Mouse (Mus musculus) olfactory bulb, adult 2 months (tissue): ENCODE data around the gene Clca3a1. TPM values are rescaled to one million over a fixed set of nuclear protein-coding genes. Genes with fewer than 3 reads are reported as not detected.
"Not testable (repeated sequence)": the region's sequence is repeated elsewhere in the genome, so short reads cannot be mapped to it uniquely, and the experiment has no call there.

Source experiments
- H3K27ac ChIP-seq: fragments of 200-500 bp; 2 replicates; pipeline ENCODE4 v1.5.1; 2012; ENCODE audit warnings: low read depth, low read length; ENCODE audit not compliant: insufficient read depth
- H3K4me1 ChIP-seq: fragments of 200-500 bp; 2 replicates; pipeline ENCODE4 v1.6.1; 2012; ENCODE audit warnings: low read length; ENCODE audit not compliant: control insufficient read depth, insufficient read depth
- H3K4me3 ChIP-seq: fragments of 200-500 bp; 2 replicates; pipeline ENCODE4 v1.5.1; 2012; ENCODE audit warnings: mild to moderate bottlenecking, low read depth, low read length, moderate library complexity; ENCODE audit not compliant: insufficient read depth
- CTCF ChIP-seq: fragments of 200-500 bp; IDR thresholded peaks from 2 replicates; pipeline ENCODE4 v1.5.1; 2012; ENCODE audit warnings: low read depth, mild to moderate bottlenecking, low read length, moderate library complexity; ENCODE audit not compliant: insufficient read depth
- POLR2A ChIP-seq: fragments of 200-500 bp; IDR thresholded peaks from 2 replicates; pipeline ENCODE4 v1.6.1; 2012; ENCODE audit warnings: mild to moderate bottlenecking, low read depth, low read length, moderate library complexity; ENCODE audit not compliant: insufficient read depth
- WGBS: fragments of 180-500 bp; shearing (Covaris S2); methylation state at CpG from one replicate; pipeline ENCODE4 v1.1.7; 2018; 5-methylcytosine and 5-hydroxymethylcytosine counted together
- polyA plus RNA-seq: library from polyadenylated mRNA; stranded (reverse); fragments of >200 nt; gene quantifications from 2 replicates; pipeline ENCODE4 v1.2.4, GENCODE M21; 2012; ENCODE audit warnings: low replicate concordance; ENCODE audit not compliant: missing spikeins, insufficient read depth, insufficient read length

The Clca3a1 gene
- polyA plus RNA-seq, 1 experiment, result not detected

DNA sequence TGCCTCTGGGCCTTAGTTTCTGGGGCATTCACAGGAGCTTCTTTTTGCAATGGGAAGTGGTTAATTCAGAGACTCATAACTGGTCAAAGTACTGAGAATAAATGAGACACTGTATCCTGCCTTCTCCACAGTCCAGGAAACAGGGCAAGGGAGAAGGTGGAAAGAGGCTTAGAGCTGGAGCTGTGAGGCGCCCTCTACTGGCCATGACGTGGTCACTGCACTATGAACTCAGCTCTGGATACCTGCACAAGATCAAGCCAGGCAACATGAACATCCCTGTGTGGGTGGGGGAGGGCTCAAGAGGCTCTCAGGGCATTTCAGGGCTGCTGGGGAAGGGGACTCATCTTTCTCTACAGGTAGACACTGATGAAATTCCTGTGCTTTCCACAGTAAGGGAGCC is 7.7 kb downstream of the Clca3a1 start:
- TF ChIP-seq POLR2A, result no peak
- peak; percentile 21; the same call in 1 of the 2 replicates for TF ChIP-seq CTCF
- 9% methylated on average over 2 of the region's 2 CpGs for WGBS
- Histone ChIP-seq H3K4me3 (no peak overlapping the region), H3K27ac (no peak overlapping the region), H3K4me1 (no peaks in the 10 kb centered on the region)

DNA sequence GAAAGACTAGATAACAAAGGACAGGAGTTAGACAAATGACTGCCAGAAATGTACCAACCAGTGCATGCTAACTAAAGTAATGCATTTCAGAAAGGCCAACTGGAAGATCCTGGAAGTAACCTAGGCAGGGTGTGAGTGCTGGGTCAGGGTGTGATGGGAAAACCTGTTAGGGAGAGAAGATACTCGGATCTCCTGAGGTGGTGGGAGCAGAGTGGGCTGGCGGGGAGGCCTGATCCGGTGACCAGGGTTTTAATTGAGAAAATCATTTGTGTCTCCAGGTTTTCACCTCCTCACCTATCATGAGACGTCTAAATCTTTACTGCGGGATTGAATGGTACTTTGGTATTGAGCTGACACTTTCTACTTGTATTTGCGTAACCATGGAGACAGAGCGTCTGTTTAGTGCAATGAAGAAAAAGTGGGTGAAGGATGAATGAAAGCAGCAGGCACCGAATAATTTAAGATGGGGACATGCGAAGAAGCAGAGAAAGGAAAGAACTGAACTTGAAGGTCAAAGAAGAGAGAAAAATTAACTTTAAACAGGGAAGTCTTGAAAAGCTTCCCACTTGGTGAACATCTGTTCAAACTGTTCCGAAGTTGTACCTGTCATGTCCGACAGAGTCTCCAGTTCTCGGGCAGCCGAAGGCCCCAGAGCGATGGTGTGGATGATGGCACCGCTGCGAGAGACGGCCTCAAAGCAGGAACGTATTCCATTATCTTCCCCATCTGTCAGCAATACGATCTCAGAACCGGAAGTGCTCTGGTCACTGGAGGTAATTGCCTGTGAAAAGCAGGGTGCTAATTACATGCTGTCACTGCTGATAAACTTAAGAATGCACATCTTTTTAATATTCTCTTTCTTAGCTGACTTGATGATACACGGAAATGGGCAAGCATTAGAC is 11.5 kb downstream of the Clca3a1 start:
- H3K4me1 ChIP-seq, H3K4me3 ChIP-seq, H3K27ac ChIP-seq: not testable (repeated sequence)
- WGBS, result 44% methylated on average over 20 of the region's 21 CpGs

DNA sequence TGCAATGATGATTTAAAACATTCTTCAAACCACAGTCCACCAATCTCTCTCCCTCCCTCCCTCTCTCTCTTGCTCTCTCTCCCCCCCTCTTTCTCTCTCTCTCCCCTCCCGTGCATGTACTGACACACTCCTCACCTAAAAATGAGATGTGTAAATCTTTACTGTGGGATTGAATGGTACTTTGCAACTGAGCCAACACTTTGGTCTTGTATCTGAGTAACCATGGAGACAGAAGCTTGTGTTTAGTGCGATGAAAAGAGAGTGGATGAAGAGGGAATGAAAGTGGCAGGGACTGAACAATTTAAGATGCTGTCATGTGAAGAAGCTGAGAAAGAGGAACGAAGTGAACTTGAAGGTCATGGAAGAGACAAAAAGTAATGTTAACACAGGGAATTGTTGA is 13.1 kb downstream of the Clca3a1 start:
- H3K4me1 ChIP-seq, H3K27ac ChIP-seq, H3K4me3 ChIP-seq: not testable (repeated sequence)
- 24% methylated on average over 3 of the region's 3 CpGs for WGBS

DNA sequence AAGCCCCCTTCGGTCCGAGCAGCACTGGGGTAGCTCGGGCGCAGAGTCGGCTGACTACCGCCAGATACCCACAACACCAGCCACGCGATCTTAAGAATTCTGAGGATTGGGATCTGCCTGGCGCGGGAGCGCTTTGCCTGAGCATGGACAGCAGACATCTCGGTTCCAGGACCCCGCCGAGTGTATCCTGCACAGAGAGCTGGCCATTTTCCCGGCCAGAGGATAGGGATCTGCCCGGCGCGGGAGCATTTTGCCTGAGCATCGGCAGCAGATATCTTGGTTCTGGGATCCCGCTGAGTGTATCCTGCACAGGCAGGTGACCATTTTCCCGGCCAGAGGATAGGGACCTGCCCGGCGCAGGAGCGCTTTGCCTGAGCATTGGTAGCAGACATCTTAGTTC is 22.4 kb downstream of the Clca3a1 start:
- H3K4me3 ChIP-seq, H3K27ac ChIP-seq, H3K4me1 ChIP-seq: not testable (repeated sequence)
- WGBS, result 85% methylated on average over 24 of the region's 24 CpGs

DNA sequence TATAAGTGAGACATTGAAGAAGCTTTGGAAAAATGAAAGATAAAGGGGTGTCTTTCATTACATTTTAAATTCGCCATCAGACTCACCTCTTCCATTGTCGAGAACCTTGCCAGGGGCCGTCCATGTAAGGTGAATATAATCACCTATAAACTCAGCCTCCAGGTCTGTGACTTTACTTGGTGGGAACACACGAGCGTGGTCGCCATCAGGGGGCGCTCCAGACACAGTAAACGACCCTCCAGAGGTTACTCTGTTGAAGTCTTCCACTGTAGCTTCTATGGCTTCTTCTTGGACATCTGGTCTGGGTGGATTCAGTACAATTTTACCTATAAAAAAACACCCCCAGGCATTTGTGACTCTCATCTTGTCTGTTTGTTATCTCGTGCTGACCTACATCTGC is 23.9 kb downstream of the Clca3a1 start:
- no peak for TF ChIP-seq CTCF
- TF ChIP-seq POLR2A, result no peak
- H3K4me1 ChIP-seq, result no peaks in the 10 kb centered on the region
- H3K27ac ChIP-seq, result no peak overlapping the region
- 31% methylated on average over 9 of the region's 9 CpGs for WGBS
- H3K4me3 ChIP-seq, result no peak overlapping the region

DNA sequence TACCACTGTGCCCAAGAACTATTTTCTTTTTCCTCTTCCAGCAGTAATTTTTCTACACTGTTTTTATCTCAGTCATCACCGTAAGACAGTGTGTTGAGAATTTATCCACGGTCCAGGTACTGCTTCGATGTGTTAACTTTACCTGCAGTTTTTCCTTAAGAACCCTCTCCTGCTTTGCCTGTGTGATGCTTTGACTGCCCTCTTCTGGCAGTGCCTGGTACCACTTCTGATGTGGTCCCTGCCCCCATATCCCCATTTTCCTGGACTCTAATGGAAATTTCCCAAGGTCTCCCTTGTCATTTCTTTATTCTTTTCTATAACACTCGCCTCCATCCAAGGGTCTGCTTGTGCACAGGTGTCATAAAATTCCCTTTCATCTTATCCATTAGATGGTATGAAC is 37.3 kb downstream of the Clca3a1 start:
- 52% methylated on average over 4 of the region's 4 CpGs for WGBS
- TF ChIP-seq CTCF (no peak), POLR2A (no peak)

DNA sequence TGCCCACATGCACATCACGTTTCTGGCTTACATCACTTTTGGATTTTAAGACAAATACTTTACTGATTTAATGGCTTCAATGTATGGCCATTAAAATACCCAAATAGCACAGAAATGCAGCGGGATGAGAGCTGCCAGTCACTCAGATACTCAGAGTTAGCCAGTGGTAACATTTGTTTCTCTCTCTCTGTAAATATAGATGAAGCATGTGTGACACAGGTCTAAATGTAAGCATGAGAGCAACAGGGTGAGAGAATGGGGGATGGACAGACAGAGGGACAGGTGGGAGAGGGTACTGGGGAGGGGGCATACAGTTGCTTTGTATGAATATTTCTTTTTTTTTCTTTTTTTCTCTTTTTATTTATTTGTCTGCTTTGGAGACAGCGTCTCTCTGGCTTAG is 38.2 kb downstream of the Clca3a1 start:
- H3K4me1 ChIP-seq, H3K4me3 ChIP-seq, H3K27ac ChIP-seq: not testable (repeated sequence)
- WGBS, result 94% methylated on average over 3 of the region's 3 CpGs

More for the DNA sequence above, 37.3 kb downstream of the Clca3a1 start:
- no peaks in the 10 kb centered on the region for H3K4me1 ChIP-seq
- H3K4me3 ChIP-seq, result no peak overlapping the region
- no peak overlapping the region for H3K27ac ChIP-seq

DNA sequence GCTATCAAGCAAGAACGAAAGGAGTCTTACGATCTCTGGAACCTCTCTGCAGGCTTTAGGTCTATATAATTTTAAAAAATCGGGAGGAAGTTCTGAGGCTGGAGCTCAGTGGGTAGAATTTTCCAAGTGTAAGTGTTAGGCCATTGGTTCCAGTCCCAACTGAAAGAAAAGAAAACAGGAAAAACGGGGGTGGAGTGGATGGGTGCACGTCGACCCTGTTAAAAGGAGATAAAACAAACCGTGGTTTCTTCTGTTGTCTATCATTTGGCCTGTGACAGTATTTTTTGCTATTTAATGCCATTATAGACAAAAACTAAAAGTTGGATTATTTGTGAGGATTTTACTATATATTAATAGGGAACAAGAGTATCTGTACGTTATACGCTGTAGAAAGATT is 38.9 kb downstream of the Clca3a1 start:
- Histone ChIP-seq H3K4me3 (no peak overlapping the region), H3K27ac (no peak overlapping the region), H3K4me1 (peaks cover 3% of the 10 kb centered on the region; the same call in 1 of the 2 replicates)
- TF ChIP-seq POLR2A (no peak), CTCF (no peak)
- 83% methylated on average over 9 of the region's 9 CpGs for WGBS

DNA sequence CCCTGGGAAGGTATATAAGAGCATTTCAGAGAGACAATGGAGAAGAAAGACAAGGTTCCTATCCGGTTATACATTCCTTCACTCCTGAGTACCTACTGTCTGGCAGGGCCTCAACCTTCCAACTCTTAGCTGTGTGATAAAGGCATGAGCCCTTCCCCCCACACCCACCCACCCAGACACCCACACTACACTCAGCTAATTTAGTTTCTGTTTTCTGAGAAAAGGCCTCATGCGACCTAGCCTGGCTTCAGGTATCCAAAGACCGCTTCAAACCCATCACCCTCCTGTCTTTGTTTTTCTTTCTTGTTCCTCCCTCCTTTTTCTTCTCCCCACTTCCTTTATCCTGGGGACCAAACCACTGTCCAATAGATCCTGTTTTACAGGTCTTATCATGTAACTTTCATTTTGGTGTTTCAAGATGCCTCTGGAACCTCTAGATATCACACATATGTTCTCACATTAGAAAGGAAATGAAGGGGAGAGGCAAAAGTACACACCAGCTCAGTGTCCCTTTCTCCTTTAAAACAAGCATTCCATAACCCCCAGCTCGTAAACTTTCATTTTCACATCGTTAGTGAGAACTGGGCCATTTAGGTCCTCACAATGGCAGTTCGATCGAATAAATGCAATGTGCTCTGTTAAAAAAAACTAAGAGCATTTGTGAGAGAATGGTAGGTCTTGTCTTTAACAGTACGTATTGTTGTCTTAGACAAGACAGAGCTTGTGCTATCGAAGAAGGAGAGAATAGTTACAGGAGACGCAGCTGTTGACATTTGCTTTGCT is 39.5 kb downstream of the Clca3a1 start:
- 69% methylated on average over 10 of the region's 10 CpGs for WGBS
- TF ChIP-seq CTCF (no peak), POLR2A (no peak)
- Histone ChIP-seq H3K4me1 (peaks cover 3% of the 10 kb centered on the region; the same call in 1 of the 2 replicates), H3K4me3 (no peak overlapping the region), H3K27ac (peak overlapping the region; percentile 61; the same call in 1 of the 2 replicates)
